Mouse (Mus musculus) E14TG2a.4 (cell line): ENCODE measurements around the gene D330045A20Rik.

Experiments used
- CTCF ChIP-seq: conservative IDR thresholded peaks from 2 replicates; pipeline ENCODE4 v1.5.1; 2014; ENCODE audit warnings: low read length
- NANOG ChIP-seq: IDR thresholded peaks from 2 replicates; pipeline ENCODE4 v1.6.1; 2014; ENCODE audit warnings: borderline replicate concordance, low read length, mixed read lengths

DNA sequence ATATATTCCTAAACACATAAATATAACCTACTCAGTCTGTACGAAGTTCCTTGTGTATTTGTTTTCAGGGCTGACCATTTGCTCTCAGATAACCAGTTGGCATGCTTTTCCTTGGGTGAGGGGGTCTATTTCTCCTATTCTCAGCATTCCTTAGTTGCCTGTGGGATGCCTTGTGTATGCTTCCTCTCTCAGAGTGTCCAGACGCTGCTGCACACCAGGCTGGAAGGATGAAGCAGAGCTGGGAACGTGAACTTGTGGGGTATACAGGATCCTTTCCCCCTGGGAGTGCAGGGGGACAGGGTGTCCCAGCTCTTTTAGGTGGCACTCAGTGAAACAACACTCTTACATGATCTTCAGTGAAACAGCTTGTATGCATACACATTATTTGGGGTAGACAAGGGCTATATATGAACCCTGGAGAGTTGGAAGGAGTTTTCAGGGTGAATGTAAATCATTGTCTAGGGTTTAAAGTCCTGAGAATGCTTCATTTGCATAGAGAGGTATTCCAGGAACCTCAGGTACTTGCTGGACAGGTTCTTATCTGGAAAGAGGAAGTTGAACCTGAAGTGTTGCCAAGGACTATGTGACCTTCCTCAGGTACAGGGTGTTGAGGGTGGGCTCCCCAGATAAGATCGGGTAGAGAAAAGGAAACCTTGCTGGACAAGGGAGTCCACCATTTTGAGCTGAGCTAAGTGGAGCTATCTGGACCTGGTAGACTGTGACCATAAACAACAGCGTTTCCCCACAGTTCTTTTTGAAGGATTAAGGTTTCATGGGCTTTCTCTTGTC, 44.3 kb downstream of the D330045A20Rik start:
- TF ChIP-seq CTCF (no peak), NANOG (no peak)
